Mouse (Mus musculus): ENCODE data around the gene Map3k21.
A peak's percentile ranks its signal among the peaks of the same experiment; 100 is the strongest.

DNA sequence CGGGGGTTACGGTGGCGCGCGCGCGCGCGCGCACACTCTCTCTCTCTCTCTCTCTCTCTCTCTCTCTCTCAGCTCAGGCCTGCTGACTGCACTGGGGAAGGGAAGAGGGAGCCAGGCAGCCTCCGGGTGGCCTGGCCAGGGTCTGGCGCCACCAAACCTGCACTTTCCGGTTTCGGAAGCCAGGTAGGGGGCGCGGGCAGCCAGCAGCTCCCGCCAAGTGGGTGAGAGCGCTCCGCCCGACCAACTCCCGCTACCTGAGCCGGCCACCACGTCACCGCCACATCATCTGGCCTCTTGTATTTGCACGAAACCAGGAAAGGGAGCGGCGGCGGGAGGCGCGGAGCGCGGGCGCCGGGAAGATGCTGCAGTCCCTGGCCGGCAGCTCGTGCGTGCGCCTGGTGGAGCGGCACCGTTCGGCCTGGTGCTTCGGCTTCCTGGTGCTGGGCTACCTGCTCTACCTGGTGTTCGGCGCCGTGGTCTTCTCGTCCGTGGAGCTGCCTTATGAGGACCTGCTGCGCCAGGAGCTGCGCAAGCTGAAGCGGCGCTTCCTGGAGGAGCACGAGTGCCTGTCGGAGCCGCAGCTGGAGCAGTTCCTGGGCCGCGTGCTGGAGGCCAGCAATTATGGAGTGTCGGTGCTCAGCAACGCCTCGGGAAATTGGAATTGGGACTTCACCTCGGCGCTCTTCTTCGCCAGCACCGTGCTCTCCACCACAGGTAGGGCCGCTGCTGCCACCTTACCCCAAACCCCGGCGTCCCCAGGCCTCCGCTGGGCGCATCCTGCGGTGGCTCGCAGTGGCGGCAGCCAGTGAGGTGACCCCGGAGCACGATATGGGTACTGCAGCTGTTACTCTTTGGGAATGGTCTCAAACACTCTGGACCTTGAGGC is 85.1 kb downstream of the Map3k21 start, which contains the start of gene Kcnk1:
- TF ChIP-seq CTCF (IDR thresholded peaks at IDR 0.05; ENCODE audit: low read depth, low read length) (no peak), EP300 (IDR thresholded peaks at IDR 0.05; ENCODE audit: insufficient read depth, low read depth, low read length) (0 out of 2 replicates have a peak, but pooled peaks have one; percentile 3)

Data from ES-Bruce4 (cell line).